Mouse (Mus musculus): ENCODE measurements at regions not wholly inside any gene's neighbourhood (a gene's known extent, or its start where the extent isn't known, plus 50 kb on each side); places are given as distances from the start of the nearest gene placed in this dataset.

GRCm38 (mm10) chr2:21267149-21267761, 61.7 kb downstream of the Thnsl1 start:
- DNase-seq (ENCODE audit: low read depth, low spot score), result no peak

GRCm38 (mm10) chr2:21269989-21270846, 64.7 kb downstream of the Thnsl1 start:
- DNase-seq (ENCODE audit: low read depth, low spot score), result no peak

- no peak for DNase-seq (ENCODE audit: low read depth, low spot score)
These were observed 67.9 kb downstream of the Thnsl1 start for GRCm38 (mm10) chr2:21273416-21273815.

- no peak for DNase-seq (ENCODE audit: low read depth, low spot score)
These were observed 69.8 kb downstream of the Thnsl1 start for GRCm38 (mm10) chr2:21275315-21275714.

DNA sequence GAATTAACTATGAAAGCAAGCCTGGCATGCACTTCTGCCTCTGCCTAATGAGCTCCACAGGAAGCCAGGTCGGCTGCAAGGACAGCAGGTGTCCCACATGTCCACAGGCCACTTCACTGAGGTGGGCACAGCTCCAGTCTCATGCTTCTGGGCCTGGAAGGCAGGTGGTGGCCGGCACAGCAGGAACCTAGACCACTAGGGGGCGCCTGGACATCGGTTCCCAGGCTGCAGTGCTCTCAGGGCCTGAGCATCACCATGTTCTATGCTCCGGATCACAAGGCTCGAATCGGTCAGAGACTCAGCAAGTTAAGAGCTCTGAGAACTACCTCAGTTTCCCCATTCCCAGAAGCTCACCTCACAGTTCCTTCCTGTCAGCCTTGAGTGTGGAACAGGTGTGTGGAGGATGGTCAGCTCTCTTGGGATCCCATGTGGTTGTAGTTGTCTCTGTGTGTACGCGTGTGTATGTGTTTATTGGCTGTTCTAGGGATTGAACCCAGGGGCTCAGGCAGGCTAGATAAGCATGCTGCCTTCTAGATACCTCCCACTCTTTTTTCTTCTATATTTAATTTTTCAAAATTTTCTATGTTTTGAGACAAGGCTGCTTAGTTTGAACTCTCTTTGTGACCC, 75.4 kb downstream of the Thnsl1 start:
- peak; percentile 65 for DNase-seq (ENCODE audit: low read depth, low spot score)

DNA sequence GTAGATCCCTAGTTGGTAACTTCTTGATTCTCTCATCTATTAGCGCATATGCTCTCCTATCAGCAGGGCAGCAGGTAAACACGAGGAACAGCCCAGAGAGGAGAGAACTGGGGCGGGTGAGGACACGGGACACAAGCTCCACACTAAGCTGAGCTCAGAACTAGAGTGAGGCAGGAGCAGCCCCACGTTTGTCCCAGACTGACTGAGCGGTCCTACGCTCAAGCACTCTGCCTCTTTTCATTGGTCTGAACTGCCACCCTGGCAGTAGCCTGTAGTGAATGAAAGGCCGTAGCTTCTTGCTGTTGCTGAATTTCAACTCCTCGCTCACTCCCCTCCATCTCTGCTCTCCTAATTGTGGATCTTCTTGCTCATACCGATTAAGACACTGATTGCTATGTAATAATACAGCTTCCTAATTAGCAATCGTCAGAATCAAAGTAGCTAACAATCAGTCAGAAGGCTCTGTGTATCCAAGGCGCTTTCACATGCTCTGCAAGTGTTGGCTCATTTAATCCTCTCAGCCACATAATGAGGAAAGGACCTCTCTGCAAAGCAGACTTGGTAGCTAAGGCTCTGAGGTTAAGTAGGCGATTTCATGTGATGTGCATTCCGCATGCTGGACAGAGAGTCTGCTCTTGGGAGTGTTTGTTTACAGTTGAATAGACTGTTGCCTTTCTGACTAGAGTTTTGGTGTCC, 77.1 kb downstream of the Thnsl1 start:
- DNase-seq (ENCODE audit: low read depth, low spot score), result no peak

- no peak for DNase-seq (ENCODE audit: low read depth, low spot score)
These were observed 79.4 kb downstream of the Thnsl1 start for GRCm38 (mm10) chr2:21284881-21285280.

DNA sequence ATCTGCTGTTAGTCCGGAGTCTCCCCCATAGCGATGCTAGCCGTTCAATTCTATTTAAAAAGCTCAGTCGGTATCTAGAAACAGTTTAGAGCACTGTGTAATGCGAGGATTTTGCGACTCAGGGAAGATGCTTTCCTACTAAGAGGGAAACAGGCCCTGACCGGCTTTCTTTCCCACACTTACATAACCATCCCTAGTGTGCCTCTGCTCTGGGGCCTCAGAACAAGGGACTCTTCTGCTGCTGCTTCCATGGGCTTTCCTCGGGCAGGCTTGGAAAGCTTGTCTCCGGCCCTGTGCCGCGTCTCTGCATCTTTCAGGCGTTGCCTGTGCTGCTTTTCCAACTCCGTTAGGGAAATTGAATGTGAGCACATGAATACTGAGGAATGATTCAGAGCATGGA, 79.6 kb upstream of the Gpr158 start:
- DNase-seq (ENCODE audit: low read depth, low spot score), result no peak

- no peak for DNase-seq (ENCODE audit: low read depth, low spot score)
These were observed 74.6 kb upstream of the Gpr158 start for GRCm38 (mm10) chr2:21292669-21293151.

GRCm38 (mm10) chr2:21294002-21294401, 73.3 kb upstream of the Gpr158 start:
- no peak for DNase-seq (ENCODE audit: low read depth, low spot score)

DNA sequence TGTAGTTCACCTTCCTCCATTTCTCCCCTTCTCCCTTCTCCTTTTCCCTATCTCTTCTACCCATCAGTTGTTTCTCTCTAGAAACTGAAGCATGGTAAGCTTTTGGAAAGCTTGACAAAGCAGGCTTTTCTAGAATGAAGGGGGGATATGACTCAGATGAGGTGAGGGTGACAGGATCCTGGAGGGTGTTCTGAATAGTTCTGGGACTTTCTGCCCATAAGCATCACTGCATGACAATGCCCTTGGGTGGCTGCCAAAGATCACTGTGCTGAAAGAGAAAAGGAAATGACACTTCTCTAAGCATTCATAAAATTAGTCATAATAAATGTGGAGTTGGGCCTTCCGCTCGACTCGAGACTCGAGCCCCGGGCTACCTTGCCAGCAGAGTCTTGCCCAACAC, 67.7 kb upstream of the Gpr158 start:
- DNase-seq (ENCODE audit: low read depth, low spot score), result no peak
